Mouse (Mus musculus) ZHBTc4 (cell line): Measurements from ENCODE around the gene Myl3.

Experiments used
- DNase-seq: peaks from one replicate; pipeline ENCODE4 v3.0.0-alpha.2; 2011; ENCODE audit warnings: low read depth, low spot score

The Myl3 gene

GRCm38 (mm10) chr9:110741711-110742294 is at the start of gene Myl3:
Gene Myl3, plus strand, starts transcription at chr9:110741861.
- DNase-seq = peak; percentile 35

- DNase-seq = no peak
These were observed 46.4 kb upstream of the Myl3 start for GRCm38 (mm10) chr9:110695165-110695755.

- DNase-seq = no peak
These were observed 45.2 kb upstream of the Myl3 start for GRCm38 (mm10) chr9:110696427-110696826.

GRCm38 (mm10) chr9:110697465-110697864 is 44.2 kb upstream of the Myl3 start:
- DNase-seq = peak; percentile 56

- no peak for DNase-seq
These were observed 42.1 kb upstream of the Myl3 start for GRCm38 (mm10) chr9:110699574-110699973.

GRCm38 (mm10) chr9:110701114-110702032 is 40.3 kb upstream of the Myl3 start:
- no peak for DNase-seq

GRCm38 (mm10) chr9:110702848-110703247 is 38.8 kb upstream of the Myl3 start:
- no peak for DNase-seq

GRCm38 (mm10) chr9:110703951-110704350 is 37.7 kb upstream of the Myl3 start:
- no peak for DNase-seq

GRCm38 (mm10) chr9:110706784-110707183 is 34.9 kb upstream of the Myl3 start:
- no peak for DNase-seq

GRCm38 (mm10) chr9:110709640-110710258 is 31.9 kb upstream of the Myl3 start:
- peak; percentile 90 for DNase-seq

- no peak for DNase-seq
These were observed 30.1 kb upstream of the Myl3 start for GRCm38 (mm10) chr9:110711532-110711931.

- DNase-seq = no peak
These were observed 29.7 kb upstream of the Myl3 start for GRCm38 (mm10) chr9:110711996-110712395.

- no peak for DNase-seq
These were observed 29.1 kb upstream of the Myl3 start for GRCm38 (mm10) chr9:110712545-110712944.

GRCm38 (mm10) chr9:110713389-110713788 is 28.3 kb upstream of the Myl3 start:
- no peak for DNase-seq

- no peak for DNase-seq
These were observed 26.2 kb upstream of the Myl3 start for GRCm38 (mm10) chr9:110715426-110715825.

- DNase-seq = peak; percentile 72
These were observed 24.9 kb upstream of the Myl3 start for GRCm38 (mm10) chr9:110716775-110717174.

GRCm38 (mm10) chr9:110718071-110718470 is 23.6 kb upstream of the Myl3 start:
- DNase-seq = no peak

GRCm38 (mm10) chr9:110718810-110719209 is 22.9 kb upstream of the Myl3 start:
- DNase-seq = peak; percentile 36

GRCm38 (mm10) chr9:110719977-110720376 is 21.7 kb upstream of the Myl3 start:
- DNase-seq = no peak

- DNase-seq = no peak
These were observed 19.6 kb upstream of the Myl3 start for GRCm38 (mm10) chr9:110722060-110722459.

- no peak for DNase-seq
These were observed 15.9 kb upstream of the Myl3 start for GRCm38 (mm10) chr9:110725721-110726135.

GRCm38 (mm10) chr9:110726867-110727266 is 14.8 kb upstream of the Myl3 start:
- peak; percentile 31 for DNase-seq
